8 mouse cellular contexts compared by ENCODE assay signal in the genomic region with DNA sequence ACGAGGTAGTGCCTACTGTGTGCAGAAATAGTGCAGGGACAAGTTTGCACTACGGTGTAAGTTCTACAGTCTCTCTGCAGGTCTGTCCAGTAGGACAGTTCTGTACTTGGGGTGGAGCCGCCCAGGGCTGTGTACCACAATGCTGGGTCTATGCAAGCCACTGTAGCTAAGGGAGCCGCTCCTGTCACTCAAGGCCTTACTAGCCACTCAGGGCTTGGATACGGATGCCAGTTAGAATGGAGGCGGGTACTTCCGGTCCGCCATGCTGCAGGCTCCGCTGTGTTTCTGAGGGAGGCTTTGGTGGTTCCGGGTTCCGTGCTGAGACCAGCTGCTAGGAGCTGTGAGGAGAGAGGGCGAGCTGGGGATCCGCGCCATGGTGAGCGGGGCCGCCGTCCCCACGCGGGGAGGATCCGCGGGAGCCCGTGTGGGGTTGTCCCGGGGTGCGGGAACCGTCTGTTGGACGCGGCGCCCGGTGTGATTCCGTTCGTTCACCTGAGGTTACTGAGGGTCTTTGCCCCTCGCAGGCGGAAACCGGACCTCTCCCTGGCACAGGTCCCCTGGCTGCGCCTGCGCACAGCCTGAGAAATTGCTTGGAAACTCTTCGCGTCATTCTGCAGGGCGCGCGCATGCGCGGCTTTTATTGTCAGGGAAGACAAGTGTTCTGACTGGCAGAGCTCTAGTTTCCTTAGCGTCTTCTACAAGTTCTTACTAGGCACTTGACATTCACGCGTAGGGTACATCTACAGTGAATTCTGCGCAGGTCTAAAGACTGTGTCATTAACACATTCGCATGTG. TPM values are rescaled to one million over a fixed set of nuclear protein-coding genes. Genes with fewer than 3 reads are reported as not detected.
A peak's percentile ranks its signal among the peaks of the same experiment; 100 is the strongest.
DNase-seq lines count a peak whose midpoint lies in the region; ATAC-seq and TF ChIP-seq lines count a peak whose summit lies in the region.
"Not testable (repeated sequence)": the region's sequence is repeated elsewhere in the genome, so short reads cannot be mapped to it uniquely, and the experiment has no call there.

No protein-coding gene starts in this region.

- H3K9me3 ChIP-seq in forebrain, embryonic 13.5 days (replicated peaks): peaks cover 11% of the 10 kb centered on the region
- not testable (repeated sequence) for H3K9me3 ChIP-seq in liver, embryonic 14.5 days (ENCODE audit: control insufficient read depth, low read length); stomach, embryonic 16.5 days (replicated peaks; ENCODE audit: control insufficient read depth, low read length)

- peak; percentile 89 for DNase-seq in ES-CJ7 (ENCODE audit: low read depth, low spot score)
- DNase-seq in cerebellum, adult 11 months: peak; percentile 60
- DNase-seq in heart, postnatal 10 days: peak; percentile 71 to 77
- DNase-seq in kidney, postnatal 36 days: peak; percentile 66 to 75
- peak; percentile 59 to 66 (median 64) for DNase-seq in liver, embryonic 14.5 days (ENCODE audit: low read depth in 3 of 3, low spot score in 3 of 3)
- DNase-seq in neural tube, embryonic 10.5 days (ENCODE audit: extremely low spot score, low spot score): peak; percentile 69

- not testable (repeated sequence) for H3K27ac ChIP-seq in forebrain, embryonic 13.5 days; liver, embryonic 14.5 days; stomach, embryonic 16.5 days (ENCODE audit: low read length)

- not testable (repeated sequence) for TF ChIP-seq CTCF in liver, embryonic 14.5 days (IDR thresholded peaks at IDR 0.05; ENCODE audit: low read depth)

- peak overlapping the region; percentile 54 for H3K4me2 ChIP-seq in forebrain, embryonic 13.5 days
- peak overlapping the region; percentile 56 for H3K4me2 ChIP-seq in liver, embryonic 14.5 days (ENCODE audit: low read depth)
- H3K4me2 ChIP-seq in stomach, embryonic 16.5 days (ENCODE audit: low read depth, low read length): peak overlapping the region; percentile 47

- H3K4me1 ChIP-seq in forebrain, embryonic 13.5 days; liver, embryonic 14.5 days (replicated peaks; ENCODE audit: control insufficient read depth in 2 of 2, insufficient read depth in 2 of 2, low read length in 1 of 2); stomach, embryonic 16.5 days (ENCODE audit: control insufficient read depth, insufficient read depth, low read length): not testable (repeated sequence)

- peaks cover 21% of the 10 kb centered on the region for H3K36me3 ChIP-seq in forebrain, embryonic 13.5 days (ENCODE audit: poor library complexity, severe bottlenecking)
- not testable (repeated sequence) for H3K36me3 ChIP-seq in liver, embryonic 14.5 days (replicated peaks; ENCODE audit: control insufficient read depth, insufficient read depth, low read depth); stomach, embryonic 16.5 days (ENCODE audit: control insufficient read depth, insufficient read depth, low read length)

- 1% methylated on average over 14 of the region's 48 CpGs for WGBS in forebrain, embryonic 13.5 days
- WGBS in liver, embryonic 14.5 days (ENCODE audit: insufficient replicate concordance): 4% methylated on average over 13 of the region's 48 CpGs
- WGBS in stomach, embryonic 16.5 days: 3% methylated on average over 12 of the region's 48 CpGs

- not testable (repeated sequence) for TF ChIP-seq EP300 in liver, embryonic 14.5 days (IDR thresholded peaks at IDR 0.05; ENCODE audit: low read depth)

- H3K9ac ChIP-seq in forebrain, embryonic 13.5 days: 0 out of 2 replicates have a peak overlapping the region, but pooled peaks have one; percentile 21
- peak overlapping the region; percentile 45; the same call in 1 of the 2 replicates for H3K9ac ChIP-seq in liver, embryonic 14.5 days (replicated peaks)
- not testable (repeated sequence) for H3K9ac ChIP-seq in stomach, embryonic 16.5 days (ENCODE audit: low read length)

- peak overlapping the region; percentile 36 for H3K4me3 ChIP-seq in forebrain, embryonic 13.5 days
- peak overlapping the region; percentile 51 to 53 for H3K4me3 ChIP-seq in liver, embryonic 14.5 days (ENCODE audit: insufficient read depth in 1 of 2, low read depth in 2 of 2, low read length in 2 of 2)
- peak overlapping the region; percentile 41 for H3K4me3 ChIP-seq in stomach, embryonic 16.5 days (replicated peaks; ENCODE audit: low read length)

- intact Hi-C loops in heart, postnatal 10 days (cut with DNase I): not testable (repeated sequence)

- peak; percentile 100 for ATAC-seq in forebrain, embryonic 13.5 days
- peak; percentile 99 for ATAC-seq in liver, embryonic 14.5 days (ENCODE audit: insufficient read depth)
- ATAC-seq in stomach, embryonic 16.5 days (ENCODE audit: insufficient read depth, low FRiP score): peak; percentile 100

- H3K27me3 ChIP-seq in forebrain, embryonic 13.5 days; liver, embryonic 14.5 days (ENCODE audit: control insufficient read depth, insufficient read depth, low read length); stomach, embryonic 16.5 days (ENCODE audit: control insufficient read depth, insufficient read depth, low read length): not testable (repeated sequence)

RNA-seq across cellular contexts. Expression of gene Zfp873, which starts 51.0 kb away (rescaled TPM):
- 16.6 and 18.7 TPM in 2 replicates for polyA plus RNA-seq in forebrain, embryonic 13.5 days (2015; fragmentation: Nextera tagmentation; extraction: Ambion mirVana)
- 10 to 100 TPM in 1 of 2 experiments, 1 to 10 TPM in 1; 6.9 to 10.7 TPM for total RNA-seq in heart, postnatal 10 days (2021)
- polyA plus RNA-seq in liver, embryonic 14.5 days (2012; rRNA removed): 0.90 and 1.6 TPM in 2 replicates
- polyA plus RNA-seq in liver, embryonic 14.5 days (2014; fragmentation: Nextera tagmentation; extraction: Ambion mirVana): 1.7 TPM in 2 replicates
- 12.1 and 12.2 TPM in 2 replicates for polyA plus RNA-seq in stomach, embryonic 16.5 days (2015; fragmentation: Nextera tagmentation; extraction: Ambion mirVana)
